Mouse (Mus musculus): ENCODE data around the gene Ripk4.

Ripk4 gene

GRCm38 (mm10) chr16:97763061-97763989, at the start of gene Ripk4:
Ripk4 (minus strand) TSS chr16:97763787.
- DNase-seq (ENCODE audit: extremely low spot score, low read depth, low spot score): no peak

GRCm38 (mm10) chr16:97808881-97809280, 45.3 kb upstream of the Ripk4 start:
- no peak for DNase-seq (ENCODE audit: extremely low spot score, low read depth, low spot score)

- DNase-seq (ENCODE audit: extremely low spot score, low read depth, low spot score): no peak
Measured at GRCm38 (mm10) chr16:97805646-97806045, 42.1 kb upstream of the Ripk4 start.

GRCm38 (mm10) chr16:97804680-97805547, 41.3 kb upstream of the Ripk4 start:
- DNase-seq (ENCODE audit: extremely low spot score, low read depth, low spot score): no peak

GRCm38 (mm10) chr16:97797950-97798869, 34.6 kb upstream of the Ripk4 start:
- DNase-seq (ENCODE audit: extremely low spot score, low read depth, low spot score): no peak

- no peak for DNase-seq (ENCODE audit: extremely low spot score, low read depth, low spot score)
Measured at GRCm38 (mm10) chr16:97797212-97797611, 33.6 kb upstream of the Ripk4 start.

GRCm38 (mm10) chr16:97794256-97794655, 30.7 kb upstream of the Ripk4 start:
- no peak for DNase-seq (ENCODE audit: extremely low spot score, low read depth, low spot score)

GRCm38 (mm10) chr16:97783057-97783456, 19.5 kb upstream of the Ripk4 start:
- DNase-seq (ENCODE audit: extremely low spot score, low read depth, low spot score): no peak

- no peak for DNase-seq (ENCODE audit: extremely low spot score, low read depth, low spot score)
Measured at GRCm38 (mm10) chr16:97778353-97779025, 14.9 kb upstream of the Ripk4 start.

GRCm38 (mm10) chr16:97766501-97766900, 2.9 kb upstream of the Ripk4 start:
- no peak for DNase-seq (ENCODE audit: extremely low spot score, low read depth, low spot score)

- DNase-seq (ENCODE audit: extremely low spot score, low read depth, low spot score): no peak
Measured at GRCm38 (mm10) chr16:97764626-97765025, 1.0 kb upstream of the Ripk4 start.

- DNase-seq (ENCODE audit: extremely low spot score, low read depth, low spot score): no peak
Measured at GRCm38 (mm10) chr16:97763990-97764340, 378 bp upstream of the Ripk4 start.

- DNase-seq (ENCODE audit: extremely low spot score, low read depth, low spot score): no peak
Measured at GRCm38 (mm10) chr16:97761782-97762181, 1.8 kb downstream of the Ripk4 start.

- no peak for DNase-seq (ENCODE audit: extremely low spot score, low read depth, low spot score)
Measured at GRCm38 (mm10) chr16:97759681-97760080, 3.9 kb downstream of the Ripk4 start.

- DNase-seq (ENCODE audit: extremely low spot score, low read depth, low spot score): no peak
Measured at GRCm38 (mm10) chr16:97758288-97758687, 5.3 kb downstream of the Ripk4 start.

GRCm38 (mm10) chr16:97756460-97756859, 7.1 kb downstream of the Ripk4 start:
- no peak for DNase-seq (ENCODE audit: extremely low spot score, low read depth, low spot score)

- DNase-seq (ENCODE audit: extremely low spot score, low read depth, low spot score): no peak
Measured at GRCm38 (mm10) chr16:97752316-97752941, 11.2 kb downstream of the Ripk4 start.

GRCm38 (mm10) chr16:97751884-97752283, 11.7 kb downstream of the Ripk4 start:
- DNase-seq (ENCODE audit: extremely low spot score, low read depth, low spot score): no peak

GRCm38 (mm10) chr16:97748421-97748820, 15.2 kb downstream of the Ripk4 start:
- no peak for DNase-seq (ENCODE audit: extremely low spot score, low read depth, low spot score)

- DNase-seq (ENCODE audit: extremely low spot score, low read depth, low spot score): no peak
Measured at GRCm38 (mm10) chr16:97738030-97738429, 25.6 kb downstream of the Ripk4 start.
